Mouse (Mus musculus) fat pad, adult 2 months (tissue): Measurements from ENCODE around the gene Ankfy1.
A peak's percentile ranks its signal among the peaks of the same experiment; 100 is the strongest.
"Not testable (repeated sequence)": the region's sequence is repeated elsewhere in the genome, so short reads cannot be mapped to it uniquely, and the experiment has no call there.

ENCODE experiments used
- DNase-seq: peaks from one replicate; pipeline ENCODE4 v3.0.0-alpha.2; 2011; ENCODE audit warnings: low read depth, low spot score; ENCODE audit errors: extremely low read depth

Ankfy1 gene

DNA sequence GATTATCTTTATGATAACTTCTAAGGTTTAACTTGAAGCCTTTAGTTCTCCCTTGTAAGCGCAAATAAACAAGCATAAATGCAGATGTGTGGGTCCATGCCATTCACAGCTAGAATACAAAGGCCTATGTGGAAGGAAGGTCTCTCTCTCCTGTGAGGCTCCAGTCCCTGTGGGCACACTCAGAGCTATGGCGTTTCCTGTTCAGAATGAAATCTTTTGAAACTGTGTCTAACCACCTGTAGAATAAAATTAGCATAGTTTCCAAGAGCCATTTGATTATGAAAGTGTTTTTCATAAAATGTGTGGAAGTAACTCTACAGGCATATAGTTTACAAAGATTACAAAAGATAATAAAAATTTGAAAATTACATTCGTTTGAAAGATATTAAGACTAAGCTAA, 28.4 kb downstream of the Ankfy1 start:
- DNase-seq: no peak

DNA sequence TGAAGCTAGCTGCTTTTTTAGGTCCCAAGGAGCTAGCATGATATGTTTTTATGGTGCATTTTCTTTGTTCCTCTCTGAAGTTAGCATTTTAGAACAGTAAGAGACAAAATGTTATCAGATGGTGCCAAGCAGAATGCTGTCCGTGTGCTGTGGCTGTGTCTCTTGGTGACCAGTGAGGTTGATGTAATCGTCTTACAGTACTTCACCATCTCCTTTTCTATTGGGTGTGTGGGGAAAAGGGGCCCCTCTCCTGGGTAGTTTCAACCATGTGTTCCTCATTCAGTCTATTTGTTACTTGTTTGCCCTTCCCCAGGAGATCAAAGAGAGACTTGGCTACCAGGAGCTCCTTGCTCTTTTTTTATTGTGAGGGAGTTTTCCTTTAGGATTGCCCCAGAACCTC, 33.4 kb downstream of the Ankfy1 start:
- DNase-seq: no peak

DNA sequence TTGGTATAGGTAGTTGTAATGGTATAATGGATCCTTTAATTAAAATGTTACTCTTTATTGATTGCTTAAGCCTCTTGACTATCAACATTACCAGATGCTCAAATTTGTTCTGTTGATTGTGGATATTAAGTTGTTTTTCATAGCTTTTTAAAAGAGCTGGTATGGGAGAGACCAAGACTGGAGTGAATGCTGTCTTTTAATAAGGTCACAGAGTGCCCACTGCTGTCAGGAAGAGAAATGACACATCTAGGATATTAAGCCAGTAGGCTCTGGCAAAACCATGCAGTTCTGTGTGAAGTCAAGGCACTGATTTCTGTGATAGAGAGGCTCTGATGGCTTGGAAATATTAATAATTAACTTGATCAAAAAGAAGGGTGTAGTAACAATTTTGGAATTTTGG, 34.1 kb downstream of the Ankfy1 start:
- DNase-seq: no peak

DNA sequence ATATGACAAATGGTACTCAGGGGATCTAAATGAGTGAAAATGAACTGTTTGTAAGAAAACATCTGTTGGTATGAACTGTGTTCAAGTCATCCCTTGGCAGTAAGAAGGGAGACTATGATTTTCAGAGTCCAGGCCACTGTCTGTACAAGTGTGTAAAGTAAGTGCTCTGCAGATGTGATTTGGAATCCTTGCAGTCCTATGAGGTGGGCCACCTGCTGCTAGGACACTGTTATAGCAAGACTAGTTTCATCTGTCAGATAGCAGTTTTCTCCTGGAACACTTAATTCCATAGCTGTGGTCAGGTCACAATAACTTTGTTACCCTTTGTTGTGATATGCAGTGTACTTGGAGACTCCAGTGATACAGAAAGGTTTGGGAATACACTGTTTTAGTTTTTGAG, 36.2 kb downstream of the Ankfy1 start:
- DNase-seq: no peak

DNA sequence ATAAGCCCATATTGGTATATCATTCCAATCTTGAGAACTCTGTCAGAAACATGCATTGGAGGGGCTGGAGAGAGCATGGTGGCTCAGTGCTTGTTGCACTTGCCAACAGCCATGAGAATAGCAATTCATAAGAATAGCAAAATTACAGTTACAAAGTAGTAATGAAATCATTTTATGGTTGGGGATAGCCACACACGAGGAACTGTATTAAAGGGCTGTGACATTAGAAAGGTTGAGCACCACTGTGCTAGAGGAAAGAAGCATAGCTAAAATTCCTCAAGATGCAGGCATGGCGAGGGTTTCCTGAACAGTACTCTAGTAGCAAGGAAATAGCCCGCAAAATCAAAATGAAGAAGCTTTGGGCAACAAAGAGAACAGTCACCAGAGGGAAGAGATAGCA, 43.9 kb downstream of the Ankfy1 start:
- no peak for DNase-seq

DNA sequence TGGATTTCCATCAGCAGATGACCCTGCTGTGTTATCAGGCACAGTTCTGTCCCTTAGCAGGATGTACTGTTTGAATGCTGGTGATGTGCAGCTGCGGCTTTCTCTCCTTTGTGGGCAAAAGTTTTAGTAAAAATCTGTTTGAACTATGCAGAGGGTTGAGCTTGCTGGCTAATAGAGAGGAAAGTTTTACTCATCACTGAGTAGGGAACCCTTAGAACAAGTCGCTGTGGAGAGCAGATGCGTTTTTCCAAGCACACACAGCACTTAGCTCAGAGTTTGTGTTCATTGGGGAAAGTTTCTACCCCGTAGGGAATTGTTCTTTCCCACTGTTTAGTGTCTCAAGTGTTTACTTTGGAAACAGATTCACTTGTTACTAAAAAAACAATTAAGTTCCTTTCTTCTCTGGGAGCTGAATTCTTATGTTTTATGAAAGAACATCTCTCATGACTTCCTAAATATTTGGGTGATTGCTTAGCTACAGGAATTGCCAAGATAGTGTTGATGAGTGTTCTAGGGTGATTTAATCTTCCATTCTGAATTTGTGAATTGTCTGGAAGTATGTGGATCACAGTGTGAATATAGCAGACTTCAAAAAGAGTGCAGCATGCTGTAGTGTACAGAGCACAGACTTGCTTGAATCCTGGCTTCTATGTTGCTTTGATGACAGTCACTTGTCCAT, 45.2 kb downstream of the Ankfy1 start:
- DNase-seq: no peak

DNA sequence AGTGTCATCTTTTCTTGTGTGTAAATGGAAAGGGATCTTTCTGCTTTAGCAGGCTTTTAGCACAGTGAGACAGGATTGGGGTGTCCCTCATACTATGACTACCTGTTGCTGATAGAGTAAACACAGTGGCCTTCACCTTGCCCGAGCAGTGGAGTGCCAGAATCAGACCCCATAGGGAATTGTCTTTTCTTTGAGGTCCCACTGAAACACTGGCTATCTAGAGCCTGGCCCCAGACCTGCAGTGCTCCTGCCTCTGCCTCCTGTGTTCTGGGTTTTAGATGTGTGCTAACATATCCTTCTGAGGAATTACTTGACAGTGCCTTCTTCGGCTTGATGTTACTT, 45.7 kb downstream of the Ankfy1 start:
- DNase-seq: no peak

DNA sequence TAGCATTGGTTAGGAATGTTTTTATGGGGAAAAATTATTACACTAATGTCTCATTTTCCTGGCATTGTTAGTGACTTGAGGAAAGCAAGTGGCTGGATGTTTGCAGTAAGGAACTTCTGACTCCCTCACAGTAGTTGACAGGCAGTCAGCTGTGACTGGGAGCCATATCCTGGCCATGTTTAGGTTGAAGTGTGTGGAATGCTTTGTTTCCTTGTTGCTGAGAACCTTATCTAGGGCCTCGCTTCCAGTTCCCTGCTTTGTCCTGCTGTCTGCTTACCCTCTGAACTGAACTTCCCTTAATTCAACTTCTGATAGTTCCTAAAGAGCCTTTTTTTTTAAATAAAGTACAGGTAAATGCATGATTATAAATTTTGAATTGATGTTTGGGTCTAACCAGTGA, 46.5 kb downstream of the Ankfy1 start:
- DNase-seq: no peak

DNA sequence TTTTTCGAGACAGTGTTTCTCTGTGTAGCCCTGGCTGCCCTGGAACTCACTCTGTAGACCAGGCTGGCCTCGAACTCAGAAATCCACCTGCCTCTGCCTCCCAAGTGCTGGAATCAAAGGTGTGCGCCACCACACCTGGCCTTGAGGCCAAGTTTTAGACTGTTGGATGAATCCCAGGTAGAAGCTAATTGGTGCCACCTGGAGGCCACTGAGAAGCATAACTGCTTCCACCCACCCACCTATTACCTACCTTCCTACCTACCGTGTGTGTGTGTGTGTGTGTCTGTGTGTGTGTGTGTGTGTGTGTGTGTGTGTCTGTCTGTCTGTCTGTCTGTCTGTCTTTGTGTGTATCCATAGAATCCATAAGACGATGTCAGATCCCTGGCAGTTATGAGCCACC, 47.7 kb downstream of the Ankfy1 start:
- DNase-seq: not testable (repeated sequence)

DNA sequence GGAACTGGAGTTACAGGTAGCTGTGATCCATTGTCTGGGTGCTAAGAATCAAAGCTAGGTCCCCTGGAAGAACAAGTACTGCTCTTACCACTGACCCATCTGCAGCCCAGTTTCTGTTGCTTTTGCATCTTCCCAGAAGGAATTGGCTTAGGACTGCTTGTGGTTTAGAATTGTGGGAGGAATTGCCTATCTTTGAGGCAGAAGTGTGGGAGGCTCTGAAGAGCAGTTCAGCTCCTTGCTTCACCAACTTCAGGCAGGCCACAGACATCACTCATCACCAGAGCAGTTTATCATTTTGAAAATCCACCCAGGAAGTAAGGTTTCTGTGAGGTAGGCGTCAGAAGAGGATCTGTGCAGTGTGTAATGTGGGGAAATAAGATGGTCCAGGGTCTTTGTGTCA, 49.2 kb downstream of the Ankfy1 start:
- DNase-seq: no peak

DNA sequence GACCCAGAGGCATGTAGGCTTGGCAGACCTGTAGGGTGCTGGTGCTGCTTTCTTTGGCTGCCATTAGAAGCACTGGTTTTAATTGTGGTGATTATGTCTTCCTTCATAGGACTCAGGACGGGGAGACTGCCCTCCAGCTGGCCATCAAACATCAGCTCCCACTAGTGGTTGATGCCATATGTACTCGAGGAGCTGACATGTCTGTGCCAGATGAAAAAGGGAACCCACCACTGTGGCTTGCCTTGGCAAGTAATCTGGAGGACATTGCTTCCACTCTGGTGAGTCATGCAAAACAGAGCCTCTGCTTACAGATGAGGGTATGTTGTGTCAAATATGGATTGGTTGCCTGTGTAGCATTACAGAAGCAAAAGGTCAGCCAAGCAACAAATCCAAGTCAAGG, 62.1 kb downstream of the Ankfy1 start:
- DNase-seq: peak; percentile 10

DNA sequence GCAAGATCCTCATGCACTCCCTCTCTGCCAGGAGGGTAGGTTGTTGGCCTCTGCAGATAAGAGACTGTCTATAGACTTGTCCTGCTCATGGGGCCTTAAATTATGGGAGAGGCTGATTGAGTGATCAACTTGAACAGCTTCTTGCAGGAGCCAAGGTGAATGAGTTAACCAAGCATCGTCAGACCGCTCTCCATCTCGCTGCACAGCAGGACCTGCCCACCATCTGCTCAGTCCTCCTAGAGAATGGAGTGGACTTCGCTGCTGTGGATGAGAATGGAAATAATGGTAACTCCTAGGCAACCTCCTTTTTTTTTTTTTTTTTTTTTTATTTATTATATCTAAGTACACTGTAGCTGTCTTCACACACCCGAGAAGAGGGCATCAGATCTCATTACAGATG, 68.5 kb downstream of the Ankfy1 start:
- DNase-seq: no peak

DNA sequence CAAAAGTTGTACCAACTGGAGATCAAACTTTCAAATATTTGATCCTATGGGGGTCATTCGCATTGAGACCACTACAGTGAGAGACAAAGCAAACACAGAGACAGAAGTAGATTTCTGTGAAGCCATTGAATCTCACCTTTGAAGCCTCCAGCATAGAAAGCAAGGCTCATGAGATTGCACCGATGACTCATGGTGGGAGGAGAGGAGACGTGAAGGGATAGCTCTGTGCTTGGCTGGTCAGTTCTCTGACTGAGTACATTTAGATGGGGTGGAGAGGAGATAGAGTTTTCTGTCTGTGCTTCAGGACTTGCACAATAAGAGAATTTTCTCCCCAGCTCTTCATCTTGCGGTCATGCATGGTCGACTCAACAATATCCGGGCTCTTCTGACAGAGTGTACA, 69.8 kb downstream of the Ankfy1 start:
- no peak for DNase-seq

DNA sequence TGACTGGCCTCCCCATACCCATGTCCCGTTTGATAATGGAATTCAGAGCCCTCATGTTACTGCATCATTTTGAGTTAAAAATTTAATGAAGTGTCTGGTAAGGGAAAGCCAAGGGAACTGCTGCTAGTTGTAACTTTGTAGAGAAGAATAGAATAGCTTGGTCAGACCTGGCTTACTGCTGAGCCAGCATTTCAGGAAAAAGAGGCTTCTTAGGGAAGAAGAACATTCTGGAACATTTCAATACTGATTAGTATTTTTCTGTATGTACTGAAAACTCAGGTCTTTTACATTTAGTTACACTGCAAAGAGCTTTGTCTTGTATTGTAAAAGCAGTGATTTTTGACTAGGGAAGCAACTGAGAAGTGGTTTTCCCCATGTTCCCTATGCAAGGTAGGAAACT, 71.0 kb downstream of the Ankfy1 start:
- DNase-seq: no peak

DNA sequence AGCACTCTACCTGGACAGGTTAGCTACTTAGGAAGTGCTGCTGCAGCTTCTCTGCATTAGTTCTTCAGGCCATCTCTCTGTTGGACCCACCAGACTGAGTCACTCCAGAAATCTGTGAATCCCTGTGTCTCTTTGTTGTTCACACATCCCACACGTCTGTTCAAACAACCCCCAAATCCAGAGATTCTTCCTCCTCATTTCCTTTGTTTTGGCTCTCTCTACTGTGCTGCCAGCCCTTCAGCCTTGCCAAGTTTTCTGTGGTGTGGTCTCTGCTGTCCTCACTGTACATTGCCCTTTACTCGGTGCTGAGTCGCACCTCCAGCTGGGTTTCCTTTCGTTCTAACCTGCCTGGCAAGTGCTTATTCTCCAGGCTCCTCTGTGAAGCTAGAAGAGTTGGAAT, 74.5 kb downstream of the Ankfy1 start:
- no peak for DNase-seq

DNA sequence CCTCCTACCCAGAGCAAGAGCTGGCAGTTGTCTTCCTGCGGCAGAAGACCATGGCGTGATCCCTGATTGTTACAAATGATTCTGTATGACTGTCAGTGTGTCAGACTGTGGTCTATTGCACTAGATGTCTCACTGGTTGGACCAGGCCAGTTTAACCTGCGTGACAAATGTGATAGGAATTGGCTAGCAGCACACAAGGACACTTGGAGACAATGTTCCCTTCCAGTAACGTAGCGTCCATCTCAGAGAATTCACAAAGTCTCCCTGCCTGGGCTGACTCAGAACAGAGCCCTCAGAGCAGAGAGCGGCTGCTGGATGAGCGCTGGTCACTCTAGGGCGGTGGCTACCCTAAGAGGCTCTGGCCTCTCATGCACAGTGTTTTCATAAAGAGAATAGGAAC, 77.9 kb downstream of the Ankfy1 start:
- no peak for DNase-seq

DNA sequence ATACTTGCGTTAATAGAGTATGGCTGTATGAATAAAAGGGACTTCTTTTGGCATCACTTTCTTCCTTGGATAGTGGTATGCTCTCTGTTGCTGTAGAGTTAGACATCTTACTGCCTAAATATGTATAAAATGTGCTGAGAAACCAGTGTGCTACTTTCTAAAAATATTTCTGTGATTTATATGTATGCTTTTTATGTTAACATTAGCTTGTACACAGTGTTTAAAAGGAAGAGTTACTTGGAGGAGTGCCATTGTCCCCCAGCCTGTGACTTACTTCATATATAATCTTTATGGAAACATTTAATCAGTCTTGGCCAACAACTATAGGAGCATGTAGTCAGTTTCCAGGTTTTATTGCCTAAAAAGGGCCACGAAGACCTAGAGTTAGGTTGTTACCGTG, 79.3 kb downstream of the Ankfy1 start:
- no peak for DNase-seq

DNA sequence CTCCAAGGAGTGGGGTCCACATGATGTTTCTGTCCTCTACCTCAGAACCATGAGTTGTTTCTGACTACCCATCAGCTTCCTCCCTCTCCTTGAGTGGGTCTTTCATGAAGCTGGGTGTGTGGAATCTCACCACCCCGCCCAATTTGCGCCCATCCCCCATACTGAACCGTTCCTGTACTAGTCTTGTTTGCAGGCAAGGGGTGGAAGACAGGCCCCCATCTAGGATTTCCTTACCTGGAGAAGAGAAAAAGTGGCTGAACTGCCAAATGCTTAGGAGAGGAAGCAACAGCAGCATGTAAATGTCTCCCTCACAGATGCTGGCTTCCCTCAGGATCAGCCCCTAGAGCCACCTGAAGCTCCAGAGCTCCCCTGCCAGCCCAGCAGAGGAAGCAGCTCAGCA, 80.5 kb downstream of the Ankfy1 start:
- DNase-seq: no peak

DNA sequence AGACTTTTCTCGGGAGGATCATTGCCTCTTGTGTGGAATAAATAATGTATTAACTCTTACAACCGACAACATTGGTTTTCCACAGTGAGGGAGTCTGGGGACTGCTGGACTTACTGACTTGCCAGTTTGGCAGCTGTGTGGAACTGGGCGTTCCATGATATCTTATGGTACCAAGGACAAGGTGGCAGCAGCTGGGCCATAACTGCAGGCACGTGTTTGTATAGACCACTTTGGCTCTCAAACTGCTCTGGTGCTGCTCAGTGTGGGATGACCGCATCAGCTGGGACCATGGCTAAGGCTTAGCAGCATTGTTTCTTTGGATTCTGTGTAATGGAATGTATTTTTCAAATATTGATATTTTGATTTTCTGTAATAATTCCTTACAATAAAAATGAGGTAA, 81.0 kb downstream of the Ankfy1 start:
- DNase-seq: no peak

DNA sequence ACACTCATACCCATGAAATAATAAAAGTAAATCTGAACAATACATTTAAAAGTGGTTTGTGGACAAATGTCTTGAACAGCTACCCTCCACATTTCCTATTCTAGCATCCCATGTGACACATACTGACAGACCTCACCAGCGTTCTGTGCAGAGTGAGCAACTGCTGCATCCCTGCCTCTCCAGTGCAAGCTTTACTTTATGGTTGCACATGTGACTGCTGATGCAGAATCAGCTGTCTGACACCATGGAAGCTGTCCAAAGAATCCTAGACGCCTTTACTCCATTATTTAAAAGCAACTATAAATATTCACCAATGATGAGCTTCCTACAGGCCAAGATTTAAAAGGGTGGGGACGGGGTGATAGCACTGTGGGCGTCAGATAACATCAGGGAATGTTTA, 81.7 kb downstream of the Ankfy1 start:
- DNase-seq: no peak

DNA sequence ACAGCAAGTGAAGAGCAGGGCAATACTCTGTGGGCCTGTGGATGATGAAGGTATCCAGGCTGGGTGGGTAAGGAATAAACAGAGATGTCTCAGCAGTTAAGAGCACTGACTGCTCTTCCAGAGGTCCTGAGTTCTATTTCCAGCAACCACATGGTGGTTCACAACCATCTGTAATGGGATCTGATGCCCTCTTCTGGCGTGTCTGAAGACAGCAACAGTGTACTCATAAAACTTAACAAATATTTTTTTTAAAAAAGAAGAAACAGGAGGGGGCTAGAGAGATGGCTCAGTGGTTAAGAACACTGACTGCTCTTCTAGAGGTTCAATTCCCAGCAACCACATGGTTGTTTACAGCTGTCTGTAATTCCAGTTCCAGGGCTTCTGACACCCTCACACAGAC, 82.8 kb downstream of the Ankfy1 start:
- not testable (repeated sequence) for DNase-seq

DNA sequence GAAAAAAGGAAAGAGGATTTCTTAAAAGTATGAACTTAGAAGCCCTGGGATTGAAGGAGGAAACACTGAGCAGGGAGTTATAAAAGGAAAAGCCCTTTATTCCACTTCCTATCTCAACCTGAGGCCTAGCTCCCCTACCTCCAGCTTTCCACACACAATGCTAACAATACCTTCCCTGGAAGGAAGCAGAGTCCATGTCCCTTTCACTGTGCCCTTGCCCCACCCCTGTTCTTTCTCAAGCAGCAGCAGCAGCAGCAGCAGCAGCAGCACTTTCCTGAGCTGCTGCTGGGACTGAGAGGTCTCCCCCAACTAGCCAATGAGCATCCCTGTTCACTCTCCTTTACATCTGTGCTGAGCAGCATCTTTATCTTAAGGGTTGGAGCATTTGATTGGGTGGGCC, 89.2 kb downstream of the Ankfy1 start:
- no peak for DNase-seq

DNA sequence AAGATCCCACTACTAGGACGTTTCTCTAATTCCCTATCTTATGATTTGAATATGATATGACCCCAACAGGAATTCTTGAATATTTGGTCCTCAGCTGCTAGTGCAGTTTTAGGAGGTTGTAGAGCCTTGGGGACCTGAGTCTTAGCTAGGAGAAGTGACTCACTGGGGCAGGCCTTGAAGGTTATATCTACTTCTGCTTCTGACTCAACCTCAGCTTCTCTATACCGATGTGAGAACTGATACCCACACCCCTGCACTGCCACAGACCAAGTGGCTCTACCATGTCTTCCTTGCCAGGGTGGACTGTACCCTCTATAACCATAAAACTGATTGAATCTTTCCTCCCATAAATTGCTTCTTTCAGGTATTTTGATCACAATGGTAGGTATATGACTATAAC, 92.3 kb downstream of the Ankfy1 start:
- DNase-seq: no peak

DNA sequence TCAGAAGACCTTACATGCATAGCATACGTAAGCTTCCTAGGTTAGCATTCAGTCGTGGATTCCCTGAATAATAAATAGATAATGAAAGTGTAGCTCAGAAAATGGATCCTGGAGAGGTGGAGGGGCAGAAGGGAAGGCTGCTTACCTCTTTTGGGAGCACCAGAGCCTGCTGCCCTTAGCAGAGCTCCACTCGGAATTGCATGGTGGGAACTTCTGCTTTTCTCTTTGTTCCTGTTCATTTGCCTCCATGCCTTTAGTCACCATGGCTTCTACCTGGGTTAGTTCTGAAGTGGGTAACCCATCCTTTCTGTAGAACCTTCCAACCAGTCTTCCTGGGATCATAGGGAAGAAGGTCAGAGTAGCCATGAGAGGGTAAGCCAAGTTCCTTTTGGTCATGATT, 92.7 kb downstream of the Ankfy1 start:
- no peak for DNase-seq
